Comparison of ENCODE assay signal across 16 mouse cellular contexts in the genomic region with DNA sequence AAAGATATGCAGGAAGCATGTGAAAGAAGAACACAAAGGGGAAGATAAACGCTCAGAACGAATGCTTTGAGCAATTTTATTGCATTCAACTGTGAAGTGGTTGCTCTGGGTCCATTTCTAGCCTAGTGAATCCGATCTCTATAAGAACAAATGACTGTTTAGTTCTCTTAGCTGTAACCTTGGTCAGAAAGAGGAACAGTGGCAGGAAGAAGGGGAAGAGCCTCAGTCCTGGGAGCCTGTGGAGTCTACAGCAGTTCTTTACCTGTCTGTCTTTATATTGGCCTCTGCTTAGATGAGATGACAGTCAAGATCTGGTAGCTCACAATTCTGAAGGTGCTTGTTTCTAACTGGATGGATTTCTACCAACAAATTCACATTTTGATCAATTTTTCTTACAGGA.
"Had no signal": no experiment of that assay in that cellular context is flagged by ENCODE, and none has a peak within 500 bp of the region (broad histone marks: within the 10 kb centered on the region; RNA-seq: fewer than 3 reads in every experiment).

No protein-coding gene starts in this region.

- H3K36me3 ChIP-seq: liver, embryonic 12.5 days; midbrain, embryonic 13.5 days; neural tube, embryonic 13.5 days; neural tube, embryonic 15.5 days had no signal

- H3K27me3 ChIP-seq: liver, embryonic 12.5 days; megakaryocyte, embryonic 14.5 days; midbrain, embryonic 13.5 days; neural tube, embryonic 13.5 days; neural tube, embryonic 15.5 days had no signal

- DNase-seq: lung, adult 18-20 months; lung, embryonic 14.5 days; lung, postnatal 10 days; retina, postnatal 1 day; right cerebral cortex, adult 18-20 months; right cerebral cortex, postnatal 25 days; right cerebral cortex, postnatal 4 days; thymus, adult 18-20 months; thymus, postnatal 25 days; thymus, postnatal 4 days had no signal

- ATAC-seq: liver, embryonic 12.5 days; midbrain, embryonic 13.5 days; midbrain, embryonic 16.5 days had no signal
